Mouse (Mus musculus) erythroblast, embryonic 14.5 days (primary cell): ENCODE measurements around the gene Gm38655.

Source experiments
- GATA1 ChIP-seq: IDR thresholded peaks from 2 replicates; pipeline ENCODE4 v1.6.1; 2012; ENCODE audit warnings: low read length, inconsistent platforms, mixed read lengths
- TAL1 ChIP-seq: IDR thresholded peaks from 3 replicates; pipeline ENCODE4 v1.6.1; 2012; ENCODE audit warnings: low read length, inconsistent platforms, mixed read lengths

DNA sequence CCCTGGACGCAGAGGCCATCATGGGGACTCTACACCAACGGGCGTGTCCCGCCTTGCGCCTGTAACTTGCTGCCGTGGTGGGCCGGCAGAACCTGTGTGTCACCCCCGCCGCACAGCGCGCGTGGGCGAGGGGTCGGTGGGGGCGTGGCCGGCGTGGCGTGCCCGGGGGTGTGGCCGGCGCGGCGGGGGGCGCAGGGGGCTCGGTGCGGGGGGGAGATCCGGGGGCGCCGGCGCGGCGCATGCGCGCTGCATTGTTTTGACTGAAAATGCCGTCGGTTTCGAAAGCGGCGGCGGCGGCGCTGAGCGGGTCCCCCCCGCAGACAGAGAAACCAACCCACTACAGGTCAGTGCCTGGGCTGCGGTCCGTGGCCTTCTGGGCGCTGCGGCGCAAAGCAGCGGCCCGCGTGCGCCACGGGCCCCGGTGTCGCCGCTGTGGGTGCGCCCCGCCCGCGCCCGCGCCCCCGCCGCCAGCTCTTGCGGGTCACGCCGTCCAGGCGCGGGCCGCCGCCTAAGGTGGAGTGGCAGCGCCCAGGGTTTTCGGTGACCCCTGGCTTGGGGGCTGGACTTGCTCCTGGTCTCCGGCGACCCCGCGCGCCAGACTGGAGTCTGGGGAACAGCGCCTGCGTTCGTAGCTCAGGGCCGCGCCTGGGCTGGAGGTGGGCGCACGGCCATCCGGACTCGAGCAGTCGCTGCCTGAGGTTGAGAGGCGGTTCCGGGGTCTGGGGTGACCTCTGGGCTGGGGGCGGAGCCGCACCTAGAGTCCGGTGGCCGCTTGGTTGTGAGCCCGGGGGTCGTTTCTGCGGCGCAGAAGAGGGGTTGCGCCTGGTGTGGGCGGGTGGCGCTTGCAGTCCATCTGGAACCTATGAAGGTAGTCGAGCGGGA is 13.1 kb upstream of the Gm38655 start, which contains the start of gene Unkl:
- no peak for TF ChIP-seq GATA1
- TF ChIP-seq TAL1: no peak
